18 mouse cellular contexts compared by ENCODE assay signal in genomic region chr7:144519852-144520251, GRCm38 (mm10).
"Had no signal": no experiment of that assay in that cellular context is flagged by ENCODE, and none has a peak within 500 bp of the region (broad histone marks: within the 10 kb centered on the region; RNA-seq: fewer than 3 reads in every experiment).

No protein-coding gene starts in this region.

- H3K4me3 ChIP-seq: liver, embryonic 12.5 days; midbrain, embryonic 13.5 days; midbrain, embryonic 15.5 days; myocyte; neural tube, embryonic 13.5 days; neural tube, embryonic 15.5 days had no signal

- ATAC-seq: liver, embryonic 12.5 days; midbrain, embryonic 13.5 days; midbrain, embryonic 15.5 days had no signal

- H3K9me3 ChIP-seq: liver, embryonic 12.5 days; midbrain, embryonic 13.5 days; midbrain, embryonic 15.5 days; neural tube, embryonic 13.5 days; neural tube, embryonic 15.5 days had no signal

- H3K27me3 ChIP-seq: liver, embryonic 12.5 days; midbrain, embryonic 13.5 days; midbrain, embryonic 15.5 days; neural tube, embryonic 13.5 days; neural tube, embryonic 15.5 days had no signal

- H3K4me1 ChIP-seq: midbrain, embryonic 13.5 days; midbrain, embryonic 15.5 days; neural tube, embryonic 13.5 days; neural tube, embryonic 15.5 days had no signal

- H3K4me2 ChIP-seq: liver, embryonic 12.5 days; lung, embryonic 14.5 days; midbrain, embryonic 11.5 days; midbrain, embryonic 13.5 days; midbrain, embryonic 15.5 days; neural tube, embryonic 13.5 days; neural tube, embryonic 15.5 days had no signal

- DNase-seq: lung, embryonic 14.5 days; retina, postnatal 1 day; right cerebral cortex, adult 18-20 months; right cerebral cortex, postnatal 25 days; right cerebral cortex, postnatal 4 days; spleen, adult 18-20 months; thymus, adult 18-20 months; thymus, postnatal 14 days; thymus, postnatal 36 days had no signal

- H3K9ac ChIP-seq: liver, embryonic 12.5 days; liver, embryonic 14.5 days; lung, embryonic 14.5 days; midbrain, embryonic 13.5 days; midbrain, embryonic 15.5 days; neural tube, embryonic 13.5 days; neural tube, embryonic 15.5 days had no signal

- H3K27ac ChIP-seq: liver, embryonic 14.5 days; macrophage; midbrain, embryonic 13.5 days; midbrain, embryonic 15.5 days; neural tube, embryonic 13.5 days; neural tube, embryonic 15.5 days had no signal
